Mouse (Mus musculus) embryonic facial prominence, embryonic 10.5 days (tissue): Measurements from ENCODE around the gene Sesn3. TPM values are rescaled to one million over a fixed set of nuclear protein-coding genes. Genes with fewer than 3 reads are reported as not detected.

ENCODE experiments used
- DNase-seq: peaks from one replicate; pipeline ENCODE4 v3.0.0-alpha.2; 2017; ENCODE audit warnings: low spot score
- H3K27ac ChIP-seq: fragments of 300-500 bp; sonication (generic); replicated peaks from 2 replicates; pipeline ENCODE4 v1.5.1; 2016; ENCODE audit warnings: mild to moderate bottlenecking
- H3K27me3 ChIP-seq: fragments of 300-500 bp; sonication (generic); replicated peaks from 2 replicates; pipeline ENCODE4 v1.6.1; 2016; ENCODE audit warnings: low read depth, mild to moderate bottlenecking; ENCODE audit not compliant: poor library complexity, severe bottlenecking
- H3K36me3 ChIP-seq: fragments of 300-500 bp; sonication (generic); replicated peaks from 2 replicates; pipeline ENCODE4 v1.6.1; 2016; ENCODE audit warnings: mild to moderate bottlenecking, moderate library complexity
- H3K4me1 ChIP-seq: fragments of 300-500 bp; sonication (generic); 2 replicates; pipeline ENCODE4 v1.6.1; 2016
- H3K4me3 ChIP-seq: fragments of 300-500 bp; sonication (generic); 2 replicates; pipeline ENCODE4 v1.5.1; 2016; ENCODE audit warnings: mild to moderate bottlenecking, moderate library complexity
- H3K9me3 ChIP-seq: fragments of 300-500 bp; sonication (generic); 2 replicates; pipeline ENCODE4 v1.6.1; 2016; ENCODE audit warnings: mild to moderate bottlenecking
- WGBS: fragments of 180-500 bp; shearing (Covaris S2); methylation state at CpG from one replicate; pipeline ENCODE4 v1.1.7; 2016; 5-methylcytosine and 5-hydroxymethylcytosine counted together
- polyA plus RNA-seq: library from polyadenylated mRNA; unstranded; fragments of >200 nt; fragmentation: Nextera tagmentation; extraction: Ambion mirVana; gene quantifications from 2 replicates; pipeline ENCODE4 v1.2.1, GENCODE M21; 2016

Sesn3 gene
- polyA plus RNA-seq, 1 experiment from 2014 or later = 20.8 TPM

- no peak overlapping the region for H3K4me3 ChIP-seq
- 90% methylated on average over 4 of the region's 4 CpGs for WGBS
- H3K9me3 ChIP-seq = no peaks in the 10 kb centered on the region
- H3K27ac ChIP-seq = no peak overlapping the region
- H3K36me3 ChIP-seq = no peaks in the 10 kb centered on the region
- no peak for DNase-seq
- H3K4me1 ChIP-seq = 0 out of 2 replicates have a peak, but pooled peaks cover 2% of the 10 kb centered on the region
- no peaks in the 10 kb centered on the region for H3K27me3 ChIP-seq
Observed at GRCm38 (mm10) chr9:14367850-14368249, 93.0 kb downstream of the Sesn3 start.

DNA sequence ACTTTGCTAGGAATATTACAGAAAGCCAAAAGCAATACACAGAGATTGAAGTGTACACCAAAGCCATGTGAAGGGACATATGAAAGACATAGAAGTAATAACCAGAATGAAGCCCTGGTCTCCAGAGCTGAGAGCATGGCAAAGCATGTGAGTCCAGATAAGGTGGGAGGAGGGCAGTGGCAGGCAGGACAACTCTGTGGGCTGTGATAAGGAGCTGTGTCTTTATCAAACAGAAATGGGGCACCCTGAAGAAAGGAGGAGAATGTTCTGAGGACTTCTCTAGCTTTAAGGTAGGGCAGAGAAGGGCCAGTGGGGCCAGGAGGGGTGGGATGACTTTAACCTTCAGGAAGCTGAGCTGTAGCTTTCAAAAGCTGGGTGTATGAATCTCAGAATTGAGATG, 94.4 kb downstream of the Sesn3 start:
- DNase-seq = no peak

GRCm38 (mm10) chr9:14372440-14372839, 97.6 kb downstream of the Sesn3 start:
- Histone ChIP-seq H3K4me3 (no peak overlapping the region), H3K9me3 (no peaks in the 10 kb centered on the region), H3K27ac (no peak overlapping the region), H3K4me1 (no peaks in the 10 kb centered on the region), H3K36me3 (no peaks in the 10 kb centered on the region), H3K27me3 (no peaks in the 10 kb centered on the region)
- DNase-seq = no peak

More for the DNA sequence above, 94.4 kb downstream of the Sesn3 start:
- H3K36me3 ChIP-seq = no peaks in the 10 kb centered on the region
- H3K4me3 ChIP-seq = no peak overlapping the region
- H3K9me3 ChIP-seq = no peaks in the 10 kb centered on the region
- no peak overlapping the region for H3K27ac ChIP-seq
- 0 out of 2 replicates have a peak, but pooled peaks cover 2% of the 10 kb centered on the region for H3K4me1 ChIP-seq
- H3K27me3 ChIP-seq = no peaks in the 10 kb centered on the region

DNA sequence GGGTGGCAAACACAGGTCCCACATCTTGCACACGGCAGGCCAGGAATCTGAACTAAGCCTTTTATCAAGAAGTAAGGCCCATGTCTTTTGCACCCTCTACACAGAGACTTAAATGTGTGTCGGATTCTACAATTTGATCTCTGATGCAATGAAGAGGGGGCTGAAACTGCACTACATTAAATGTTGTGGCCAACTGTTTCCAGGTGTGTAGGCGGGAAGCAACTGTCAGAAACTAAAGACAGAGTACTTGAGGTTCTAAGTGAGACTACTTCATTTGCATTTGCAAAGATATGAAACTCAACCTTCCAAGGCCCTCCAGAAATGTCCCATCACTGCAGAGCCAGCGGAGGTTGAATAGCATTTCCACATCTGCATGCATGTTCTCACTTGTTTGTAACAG, 101.3 kb downstream of the Sesn3 start:
- Histone ChIP-seq H3K27ac (no peak overlapping the region), H3K4me3 (no peak overlapping the region), H3K36me3 (no peaks in the 10 kb centered on the region), H3K4me1 (peaks cover 20% of the 10 kb centered on the region), H3K27me3 (peaks cover 20% of the 10 kb centered on the region), H3K9me3 (no peaks in the 10 kb centered on the region)
- 90% methylated on average over 4 of the region's 4 CpGs for WGBS
- no peak for DNase-seq

DNA sequence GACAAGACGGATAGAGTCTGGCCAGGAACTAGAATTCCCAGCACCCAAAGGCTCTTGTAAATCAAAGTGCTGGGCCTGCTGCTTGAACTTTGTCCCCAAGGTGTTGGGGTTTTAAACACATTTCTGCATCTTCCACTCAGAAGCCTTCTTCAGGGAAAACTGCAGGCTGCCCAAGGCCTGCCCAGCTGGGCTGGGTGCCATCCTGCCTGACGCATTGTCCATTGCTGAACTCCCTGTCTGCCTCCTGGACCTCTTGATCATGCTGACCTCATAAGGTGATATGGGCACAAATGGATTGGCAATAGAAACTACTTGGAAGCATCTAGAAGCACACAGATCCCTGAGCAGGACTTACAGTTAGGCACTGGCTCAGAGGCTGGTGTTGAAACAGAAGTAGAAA, 103.3 kb downstream of the Sesn3 start:
- Histone ChIP-seq H3K27me3 (peaks cover 20% of the 10 kb centered on the region), H3K9me3 (no peaks in the 10 kb centered on the region), H3K4me3 (no peak overlapping the region), H3K36me3 (no peaks in the 10 kb centered on the region), H3K4me1 (peaks cover 30% of the 10 kb centered on the region), H3K27ac (no peak overlapping the region)
- 92% methylated on average over 2 of the region's 2 CpGs for WGBS
- DNase-seq = no peak

DNA sequence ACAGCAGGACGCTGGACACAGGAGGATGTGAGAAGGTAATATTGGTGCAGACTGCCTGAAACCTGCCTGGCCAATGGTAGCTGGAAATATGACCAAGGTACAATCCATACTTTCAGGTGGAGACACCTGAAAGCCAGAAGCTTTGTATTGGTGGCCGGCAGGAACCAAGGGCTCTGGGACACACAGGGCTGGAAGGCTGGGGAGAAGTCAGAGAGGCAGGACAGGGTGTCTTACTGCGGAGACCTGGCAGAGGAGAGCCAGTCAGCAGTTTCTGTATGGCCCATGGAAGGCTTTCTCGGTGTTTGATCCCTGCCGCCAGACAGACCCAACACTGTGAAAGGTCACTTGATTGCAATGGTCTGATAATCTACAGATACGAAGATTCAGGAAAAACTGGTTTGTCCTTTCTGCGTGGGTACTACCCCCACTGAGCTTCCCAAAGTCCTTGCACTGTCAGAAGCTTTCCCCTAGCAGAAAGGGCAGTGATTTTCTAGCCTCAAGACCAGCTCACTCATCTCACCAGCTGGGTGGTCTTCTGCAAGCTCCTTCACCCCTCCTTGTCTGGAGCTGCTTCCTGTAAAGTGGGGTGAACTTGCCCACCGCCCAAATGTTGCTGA, 105.0 kb downstream of the Sesn3 start:
- peaks cover 30% of the 10 kb centered on the region for H3K4me1 ChIP-seq
- H3K27ac ChIP-seq = peak overlapping the region; percentile 84
- WGBS = 23% methylated on average over 8 of the region's 8 CpGs

DNA sequence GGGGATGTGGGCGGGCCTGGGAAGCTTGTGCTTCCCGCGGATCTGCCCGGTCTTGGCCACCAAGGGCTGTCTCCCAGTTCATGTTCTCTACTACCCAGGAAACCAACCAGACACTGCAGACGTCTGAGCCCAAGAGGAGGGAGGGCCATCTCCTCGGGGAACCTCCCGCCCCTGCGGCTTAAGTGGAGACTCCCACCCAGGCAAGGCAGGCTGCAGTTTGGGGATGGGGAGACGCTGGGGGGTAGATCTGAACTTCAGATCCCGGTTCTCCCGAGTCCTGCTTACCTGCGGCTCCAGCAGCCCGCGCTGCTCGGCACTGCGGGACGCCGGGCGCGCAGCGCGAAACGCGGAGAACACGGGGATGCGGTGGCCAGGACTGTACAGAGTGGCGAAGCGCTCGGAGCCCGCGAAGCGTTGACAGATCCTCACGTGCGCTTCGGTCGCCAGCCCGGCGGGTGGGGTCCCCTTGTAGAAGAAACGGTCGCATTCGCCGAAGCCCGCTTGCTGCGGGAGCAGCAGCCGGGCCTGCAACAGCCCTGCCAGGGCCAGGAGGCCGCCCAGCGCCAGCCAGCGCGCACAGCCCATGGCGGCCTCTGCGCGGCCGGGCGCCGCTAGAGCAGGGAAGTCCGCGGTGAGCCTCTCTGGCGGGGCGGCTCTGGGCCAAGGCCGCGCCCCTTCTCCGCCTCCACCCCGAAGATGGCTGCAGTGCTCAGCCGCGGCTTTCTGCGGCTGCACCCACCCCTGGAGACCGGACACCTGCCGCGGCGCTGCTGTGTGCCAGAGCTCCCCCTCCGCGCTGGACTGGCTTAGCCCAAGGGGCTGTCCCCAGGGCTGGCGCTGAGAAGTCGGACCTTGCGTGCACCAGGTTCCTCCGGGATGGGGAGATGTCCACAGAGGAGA, 105.8 kb downstream of the Sesn3 start:
- H3K36me3 ChIP-seq = no peaks in the 10 kb centered on the region
- under 1% methylated on average over 76 of the region's 76 CpGs for WGBS
- peak; percentile 86 for DNase-seq
- H3K4me3 ChIP-seq = peak overlapping the region; percentile 77
- peaks cover 30% of the 10 kb centered on the region for H3K4me1 ChIP-seq
- H3K27me3 ChIP-seq = peaks cover 20% of the 10 kb centered on the region
- no peaks in the 10 kb centered on the region for H3K9me3 ChIP-seq
- H3K27ac ChIP-seq = peak overlapping the region; percentile 84

More for the DNA sequence above, 105.0 kb downstream of the Sesn3 start:
- DNase-seq = peak; percentile 22
- Histone ChIP-seq H3K9me3 (no peaks in the 10 kb centered on the region), H3K36me3 (no peaks in the 10 kb centered on the region), H3K27me3 (peaks cover 20% of the 10 kb centered on the region), H3K4me3 (peak overlapping the region; percentile 77)

GRCm38 (mm10) chr9:14381353-14382055, 106.6 kb downstream of the Sesn3 start, which contains the start of gene Endod1:
Endod1 (minus strand) TSS chr9:14381507.
- WGBS = 5% methylated on average over 8 of the region's 8 CpGs

GRCm38 (mm10) chr9:14382256-14382791, 107.5 kb downstream of the Sesn3 start:
- H3K36me3 ChIP-seq = no peaks in the 10 kb centered on the region
- WGBS = 79% methylated on average over 5 of the region's 5 CpGs
- DNase-seq = no peak
- H3K27ac ChIP-seq = no peak overlapping the region
- H3K4me3 ChIP-seq = no peak overlapping the region
- H3K4me1 ChIP-seq = peaks cover 30% of the 10 kb centered on the region
- H3K27me3 ChIP-seq = peaks cover 20% of the 10 kb centered on the region
- H3K9me3 ChIP-seq = no peaks in the 10 kb centered on the region

More at GRCm38 (mm10) chr9:14381353-14382055, 106.6 kb downstream of the Sesn3 start, which contains the start of gene Endod1:
- Histone ChIP-seq H3K4me3 (peak within 1 kb of the TSS; percentile 77), H3K27ac (peak within 1 kb of the TSS; percentile 84), H3K9me3 (no peaks in the 10 kb centered on the region), H3K4me1 (peaks cover 30% of the 10 kb centered on the region), H3K27me3 (peaks cover 20% of the 10 kb centered on the region), H3K36me3 (no peaks in the 10 kb centered on the region)
- DNase-seq = peak; percentile 32

Other genes starting within 250 kb of the Sesn3 start
- 6.9 and 8.0 TPM in 2 replicates for gene Endod1, start 106.4 kb downstream of the Sesn3 start, polyA plus RNA-seq
- 0.19 and 0.46 TPM in 2 replicates for gene Kdm4d, start 225.4 kb downstream of the Sesn3 start, polyA plus RNA-seq
- gene Cwc15, start 225.6 kb downstream of the Sesn3 start, polyA plus RNA-seq = 174 and 178 TPM in 2 replicates